Comparison of ENCODE assay signal across 14 mouse cellular contexts in the genomic region with DNA sequence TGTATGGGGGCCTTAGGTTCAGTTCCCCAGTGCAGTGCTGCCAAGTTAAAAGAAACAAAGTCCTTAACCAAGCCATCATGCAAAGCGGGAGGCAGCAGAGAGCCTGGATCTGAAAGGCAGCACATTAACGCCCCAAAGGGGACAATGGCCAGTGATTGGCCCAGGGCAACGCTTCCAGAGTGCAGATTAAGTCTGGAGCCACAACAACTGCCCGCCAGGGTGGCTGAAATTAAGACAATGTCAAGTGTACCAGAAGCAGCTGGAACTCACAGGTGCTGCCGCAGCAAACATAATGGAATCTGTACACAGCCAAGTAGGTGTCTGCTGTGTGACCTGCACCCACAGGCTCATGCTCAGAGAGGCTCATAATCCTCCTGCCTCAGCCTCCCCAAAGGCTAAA. TPM values are rescaled to one million over a fixed set of nuclear protein-coding genes. Genes with fewer than 3 reads are reported as not detected.
DNase-seq lines count a peak whose midpoint lies in the region; ATAC-seq and TF ChIP-seq lines count a peak whose summit lies in the region.
"Had no signal": no experiment of that assay in that cellular context is flagged by ENCODE, and none has a peak within 500 bp of the region (broad histone marks: within the 10 kb centered on the region; RNA-seq: fewer than 3 reads in every experiment).

No protein-coding gene starts in this region.

- no peak for ATAC-seq in forebrain, embryonic 13.5 days
- ATAC-seq in hindbrain, postnatal 0 days: no peak
- ATAC-seq in neural tube, embryonic 13.5 days (ENCODE audit: low read depth): no peak

- H3K4me1 ChIP-seq in forebrain, embryonic 13.5 days: peaks cover 100% of the 10 kb centered on the region
- peaks cover 86% of the 10 kb centered on the region for H3K4me1 ChIP-seq in hindbrain, postnatal 0 days (ENCODE audit: insufficient read depth, low read length)
- peaks cover 100% of the 10 kb centered on the region for H3K4me1 ChIP-seq in neural tube, embryonic 13.5 days (replicated peaks)

- TF ChIP-seq CTCF in layer of hippocampus, adult 2 months (conservative IDR thresholded peaks at IDR 0.05): peak; percentile 13; the same call in 1 of the 2 replicates
- TF ChIP-seq CTCF in hindbrain, postnatal 0 days (IDR thresholded peaks at IDR 0.05; ENCODE audit: low read depth): 0 out of 2 replicates have a peak, but pooled peaks have one; percentile 23

- H3K9me3 ChIP-seq in forebrain, embryonic 13.5 days (replicated peaks): no peaks in the 10 kb centered on the region
- H3K9me3 ChIP-seq in hindbrain, postnatal 0 days (ENCODE audit: low read length): no peaks in the 10 kb centered on the region
- no peaks in the 10 kb centered on the region for H3K9me3 ChIP-seq in neural tube, embryonic 13.5 days

- H3K9ac ChIP-seq in forebrain, embryonic 13.5 days: no peak overlapping the region
- H3K9ac ChIP-seq in hindbrain, postnatal 0 days (replicated peaks; ENCODE audit: low read length): no peak overlapping the region
- H3K9ac ChIP-seq in neural tube, embryonic 13.5 days: peak overlapping the region; percentile 45; the same call in 1 of the 2 replicates

- H3K4me2 ChIP-seq in forebrain, embryonic 13.5 days: no peak overlapping the region
- no peak overlapping the region for H3K4me2 ChIP-seq in hindbrain, postnatal 0 days (ENCODE audit: low read depth, low read length)
- H3K4me2 ChIP-seq in neural tube, embryonic 13.5 days: no peak overlapping the region

- no peaks in the 10 kb centered on the region for H3K36me3 ChIP-seq in forebrain, embryonic 13.5 days (ENCODE audit: poor library complexity, severe bottlenecking)
- H3K36me3 ChIP-seq in hindbrain, postnatal 0 days (ENCODE audit: insufficient read depth, low read length): no peaks in the 10 kb centered on the region
- no peaks in the 10 kb centered on the region for H3K36me3 ChIP-seq in neural tube, embryonic 13.5 days

- H3K27me3 ChIP-seq in forebrain, embryonic 13.5 days: no peaks in the 10 kb centered on the region
- no peaks in the 10 kb centered on the region for H3K27me3 ChIP-seq in hindbrain, postnatal 0 days (ENCODE audit: insufficient read depth, low read length)
- H3K27me3 ChIP-seq in neural tube, embryonic 13.5 days: no peaks in the 10 kb centered on the region

- DNase-seq in layer of hippocampus, adult 2 months (ENCODE audit: low spot score in 2 of 2): no peak
- no peak for DNase-seq in layer of hippocampus, adult 8-10 months (ENCODE audit: low spot score in 2 of 2)
- no peak for DNase-seq in hindbrain, postnatal 0 days (ENCODE audit: low spot score)
- no peak for DNase-seq in heart, adult 8-10 months (ENCODE audit: low spot score)
- DNase-seq in spleen, postnatal 36 days (ENCODE audit: low spot score in 2 of 2): no peak
- no peak for DNase-seq in testis, postnatal 14 days (ENCODE audit: low spot score)
- DNase-seq: cerebellum, postnatal 36 days; heart, postnatal 36 days; lung, postnatal 14 days; retina, postnatal 1 day; thymus, postnatal 36 days had no signal

- H3K27ac ChIP-seq in layer of hippocampus, adult 2 months: peak overlapping the region; percentile 81
- peak overlapping the region; percentile 98 for H3K27ac ChIP-seq in forebrain, embryonic 13.5 days
- peak overlapping the region; percentile 83 for H3K27ac ChIP-seq in hindbrain, postnatal 0 days
- H3K27ac ChIP-seq in neural tube, embryonic 13.5 days (replicated peaks): peak overlapping the region; percentile 98
- H3K27ac ChIP-seq: kidney, postnatal 0 days had no signal

- 13% methylated on average over 5 of the region's 5 CpGs for WGBS in forebrain, embryonic 13.5 days
- WGBS in hindbrain, postnatal 0 days: 33% methylated on average over 5 of the region's 5 CpGs
- WGBS in neural tube, embryonic 13.5 days: 32% methylated on average over 5 of the region's 5 CpGs

- no peak overlapping the region for H3K4me3 ChIP-seq in layer of hippocampus, adult 2 months
- no peak overlapping the region for H3K4me3 ChIP-seq in forebrain, embryonic 13.5 days
- no peak overlapping the region for H3K4me3 ChIP-seq in hindbrain, postnatal 0 days (ENCODE audit: low read length)
- H3K4me3 ChIP-seq in neural tube, embryonic 13.5 days: no peak overlapping the region

RNA-seq across cellular contexts. Expression of a gene that starts 24.8 kb away (rescaled TPM):
- total RNA-seq in layer of hippocampus, adult 2 months (2021): 100 to 1,000 TPM; 285 to 307 TPM
- 100 to 1,000 TPM; 246 to 324 (median 271) TPM for total RNA-seq in layer of hippocampus, adult 8-10 months (2022)
- 25.6 and 27.3 TPM in 2 replicates for polyA plus RNA-seq in forebrain, embryonic 13.5 days (2015; fragmentation: Nextera tagmentation; extraction: Ambion mirVana)
- 35.4 and 37.5 TPM in 2 replicates for total RNA-seq in hindbrain, postnatal 0 days (2014; rRNA removed)
- 20.9 and 22.7 TPM in 2 replicates for polyA plus RNA-seq in hindbrain, postnatal 0 days (2015; fragmentation: Nextera tagmentation; extraction: Ambion mirVana)
- 29.2 and 30.4 TPM in 2 replicates for polyA plus RNA-seq in neural tube, embryonic 13.5 days (2015; fragmentation: Nextera tagmentation; extraction: Ambion mirVana)
- 10 to 100 TPM; 81.6 to 92.4 (median 84.5) TPM for total RNA-seq in heart, adult 8-10 months (2022)
